Mouse (Mus musculus) liver, adult 2 months (tissue): ENCODE results near the gene Lime1.

Experiments
- CTCF ChIP-seq: fragments of 200-500 bp; IDR thresholded peaks from 2 replicates; pipeline ENCODE4 v1.5.1; 2011; ENCODE audit warnings: low read depth, low read length, control low read depth
- POLR2A ChIP-seq: fragments of 200-500 bp; IDR thresholded peaks from 2 replicates; pipeline ENCODE4 v1.6.1; 2011; ENCODE audit warnings: low read length, control low read depth; ENCODE audit not compliant: insufficient read depth; ENCODE audit errors: extremely low read depth

DNA sequence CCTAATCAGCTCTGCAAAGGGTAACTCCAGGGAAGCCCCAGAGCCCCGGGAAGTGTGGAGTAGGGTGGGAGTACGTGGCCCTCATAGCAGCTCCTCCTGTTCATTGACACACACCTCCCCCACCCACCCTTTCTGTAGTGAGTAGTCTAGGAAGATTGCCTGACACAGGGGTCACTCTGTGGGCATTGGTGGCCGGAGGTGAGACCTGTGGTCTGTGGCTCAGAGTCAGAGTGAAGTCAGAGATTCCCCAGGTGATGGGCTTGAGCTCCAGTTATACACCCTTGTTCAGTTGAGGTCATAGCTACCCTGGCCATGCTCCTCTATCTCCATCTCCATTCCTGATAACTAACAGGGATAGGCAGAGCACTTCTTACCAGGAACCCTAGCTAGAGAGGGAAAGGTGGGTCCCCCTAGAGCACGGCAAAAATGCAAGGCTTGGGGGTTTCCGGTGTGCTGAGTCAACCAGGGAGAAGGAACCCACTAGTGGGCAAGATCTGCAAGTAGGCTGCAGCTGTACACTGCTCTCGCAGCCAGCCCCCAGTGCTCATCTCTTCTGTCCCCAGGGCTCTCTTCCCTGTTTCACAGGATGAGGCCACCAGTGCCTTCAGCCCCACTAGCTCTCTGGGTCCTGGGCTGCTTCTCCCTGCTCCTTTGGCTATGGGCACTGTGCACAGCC lies 1.9 kb downstream of the Lime1 start:
- TF ChIP-seq CTCF (no peak), POLR2A (no peak)
